Mouse (Mus musculus): ENCODE data around the gene Elavl4. TPM values are rescaled to one million over a fixed set of nuclear protein-coding genes. Genes with fewer than 3 reads are reported as not detected.

Gene Elavl4
- polyA plus RNA-seq, 1 experiment: 5.0 TPM

GRCm38 (mm10) chr4:110312126-110312525, 39.6 kb downstream of the Elavl4 start:
- Histone ChIP-seq H3K4me3 (ENCODE audit: control insufficient read depth, low read depth, low read length) (no peak overlapping the region), H3K27ac (ENCODE audit: control insufficient read depth, insufficient read depth, low read depth, low read length) (no peak overlapping the region), H3K4me1 (ENCODE audit: control insufficient read depth, insufficient read depth, low read length) (no peaks in the 10 kb centered on the region), H3K36me3 (ENCODE audit: control insufficient read depth, insufficient read depth, low read length) (no peaks in the 10 kb centered on the region), H3K27me3 (ENCODE audit: control insufficient read depth, insufficient read depth, low read length) (no peaks in the 10 kb centered on the region)
- TF ChIP-seq POLR2A (IDR thresholded peaks at IDR 0.05; ENCODE audit: control insufficient read depth, low read depth, low read length) (no peak), CTCF (IDR thresholded peaks at IDR 0.05; ENCODE audit: control insufficient read depth, insufficient read depth, insufficient replicate concordance, low read depth, low read length) (no peak)

- H3K27me3 ChIP-seq (ENCODE audit: control insufficient read depth, insufficient read depth, low read length): no peaks in the 10 kb centered on the region
- no peak overlapping the region for H3K4me3 ChIP-seq (ENCODE audit: control insufficient read depth, low read depth, low read length)
- no peak overlapping the region for H3K27ac ChIP-seq (ENCODE audit: control insufficient read depth, insufficient read depth, low read depth, low read length)
- TF ChIP-seq CTCF (IDR thresholded peaks at IDR 0.05; ENCODE audit: control insufficient read depth, insufficient read depth, insufficient replicate concordance, low read depth, low read length) (no peak), POLR2A (IDR thresholded peaks at IDR 0.05; ENCODE audit: control insufficient read depth, low read depth, low read length) (no peak)
- H3K36me3 ChIP-seq (ENCODE audit: control insufficient read depth, insufficient read depth, low read length): no peaks in the 10 kb centered on the region
- H3K4me1 ChIP-seq (ENCODE audit: control insufficient read depth, insufficient read depth, low read length): no peaks in the 10 kb centered on the region
Observed at GRCm38 (mm10) chr4:110306972-110307371, 44.7 kb downstream of the Elavl4 start.

- H3K27me3 ChIP-seq (ENCODE audit: control insufficient read depth, insufficient read depth, low read length): no peaks in the 10 kb centered on the region
- TF ChIP-seq CTCF (IDR thresholded peaks at IDR 0.05; ENCODE audit: control insufficient read depth, insufficient read depth, insufficient replicate concordance, low read depth, low read length) (no peak), POLR2A (IDR thresholded peaks at IDR 0.05; ENCODE audit: control insufficient read depth, low read depth, low read length) (no peak)
- H3K27ac ChIP-seq (ENCODE audit: control insufficient read depth, insufficient read depth, low read depth, low read length): no peak overlapping the region
- no peaks in the 10 kb centered on the region for H3K4me1 ChIP-seq (ENCODE audit: control insufficient read depth, insufficient read depth, low read length)
- H3K4me3 ChIP-seq (ENCODE audit: control insufficient read depth, low read depth, low read length): no peak overlapping the region
- no peaks in the 10 kb centered on the region for H3K36me3 ChIP-seq (ENCODE audit: control insufficient read depth, insufficient read depth, low read length)
Observed at GRCm38 (mm10) chr4:110306559-110306958, 45.1 kb downstream of the Elavl4 start.

- Histone ChIP-seq H3K4me3 (ENCODE audit: control insufficient read depth, low read depth, low read length) (no peak overlapping the region), H3K27ac (ENCODE audit: control insufficient read depth, insufficient read depth, low read depth, low read length) (no peak overlapping the region), H3K4me1 (ENCODE audit: control insufficient read depth, insufficient read depth, low read length) (no peaks in the 10 kb centered on the region), H3K27me3 (ENCODE audit: control insufficient read depth, insufficient read depth, low read length) (no peaks in the 10 kb centered on the region), H3K36me3 (ENCODE audit: control insufficient read depth, insufficient read depth, low read length) (no peaks in the 10 kb centered on the region)
- TF ChIP-seq POLR2A (IDR thresholded peaks at IDR 0.05; ENCODE audit: control insufficient read depth, low read depth, low read length): no peak
- no peak for TF ChIP-seq CTCF (IDR thresholded peaks at IDR 0.05; ENCODE audit: control insufficient read depth, insufficient read depth, insufficient replicate concordance, low read depth, low read length)
Observed at GRCm38 (mm10) chr4:110295793-110296192, 55.9 kb downstream of the Elavl4 start.

- Histone ChIP-seq H3K27me3 (ENCODE audit: control insufficient read depth, insufficient read depth, low read length) (no peaks in the 10 kb centered on the region), H3K36me3 (ENCODE audit: control insufficient read depth, insufficient read depth, low read length) (no peaks in the 10 kb centered on the region), H3K27ac (ENCODE audit: control insufficient read depth, insufficient read depth, low read depth, low read length) (no peak overlapping the region), H3K4me3 (ENCODE audit: control insufficient read depth, low read depth, low read length) (no peak overlapping the region), H3K4me1 (ENCODE audit: control insufficient read depth, insufficient read depth, low read length) (no peaks in the 10 kb centered on the region)
- TF ChIP-seq CTCF (IDR thresholded peaks at IDR 0.05; ENCODE audit: control insufficient read depth, insufficient read depth, insufficient replicate concordance, low read depth, low read length): no peak
- no peak for TF ChIP-seq POLR2A (IDR thresholded peaks at IDR 0.05; ENCODE audit: control insufficient read depth, low read depth, low read length)
Observed at GRCm38 (mm10) chr4:110293238-110293637, 58.5 kb downstream of the Elavl4 start.

- Histone ChIP-seq H3K27ac (ENCODE audit: control insufficient read depth, insufficient read depth, low read depth, low read length) (no peak overlapping the region), H3K4me1 (ENCODE audit: control insufficient read depth, insufficient read depth, low read length) (no peaks in the 10 kb centered on the region), H3K27me3 (ENCODE audit: control insufficient read depth, insufficient read depth, low read length) (no peaks in the 10 kb centered on the region), H3K36me3 (ENCODE audit: control insufficient read depth, insufficient read depth, low read length) (no peaks in the 10 kb centered on the region), H3K4me3 (ENCODE audit: control insufficient read depth, low read depth, low read length) (no peak overlapping the region)
- TF ChIP-seq CTCF (IDR thresholded peaks at IDR 0.05; ENCODE audit: control insufficient read depth, insufficient read depth, insufficient replicate concordance, low read depth, low read length): no peak
- TF ChIP-seq POLR2A (IDR thresholded peaks at IDR 0.05; ENCODE audit: control insufficient read depth, low read depth, low read length): no peak
Observed at GRCm38 (mm10) chr4:110292471-110292870, 59.2 kb downstream of the Elavl4 start.

- peaks cover 3% of the 10 kb centered on the region; the same call in 1 of the 2 replicates for H3K4me1 ChIP-seq (ENCODE audit: control insufficient read depth, insufficient read depth, low read length)
- H3K36me3 ChIP-seq (ENCODE audit: control insufficient read depth, insufficient read depth, low read length): no peaks in the 10 kb centered on the region
- no peak overlapping the region for H3K4me3 ChIP-seq (ENCODE audit: control insufficient read depth, low read depth, low read length)
- no peak overlapping the region for H3K27ac ChIP-seq (ENCODE audit: control insufficient read depth, insufficient read depth, low read depth, low read length)
- TF ChIP-seq POLR2A (IDR thresholded peaks at IDR 0.05; ENCODE audit: control insufficient read depth, low read depth, low read length) (no peak), CTCF (IDR thresholded peaks at IDR 0.05; ENCODE audit: control insufficient read depth, insufficient read depth, insufficient replicate concordance, low read depth, low read length) (no peak)
- no peaks in the 10 kb centered on the region for H3K27me3 ChIP-seq (ENCODE audit: control insufficient read depth, insufficient read depth, low read length)
Observed at GRCm38 (mm10) chr4:110290544-110291095, 61.1 kb downstream of the Elavl4 start.

Data from testis, adult 2 months (tissue).